Mouse (Mus musculus) heart, adult 8-10 months (tissue): ENCODE measurements at regions not wholly inside any gene's neighbourhood (a gene's known extent, or its start where the extent isn't known, plus 50 kb on each side); places are given as distances from the start of the nearest gene placed in this dataset.
A peak's percentile ranks its signal among the peaks of the same experiment; 100 is the strongest.

ENCODE experiments used
- DNase-seq: peaks from one replicate; pipeline ENCODE4 v3.0.0; 2022; ENCODE audit warnings: low spot score

DNA sequence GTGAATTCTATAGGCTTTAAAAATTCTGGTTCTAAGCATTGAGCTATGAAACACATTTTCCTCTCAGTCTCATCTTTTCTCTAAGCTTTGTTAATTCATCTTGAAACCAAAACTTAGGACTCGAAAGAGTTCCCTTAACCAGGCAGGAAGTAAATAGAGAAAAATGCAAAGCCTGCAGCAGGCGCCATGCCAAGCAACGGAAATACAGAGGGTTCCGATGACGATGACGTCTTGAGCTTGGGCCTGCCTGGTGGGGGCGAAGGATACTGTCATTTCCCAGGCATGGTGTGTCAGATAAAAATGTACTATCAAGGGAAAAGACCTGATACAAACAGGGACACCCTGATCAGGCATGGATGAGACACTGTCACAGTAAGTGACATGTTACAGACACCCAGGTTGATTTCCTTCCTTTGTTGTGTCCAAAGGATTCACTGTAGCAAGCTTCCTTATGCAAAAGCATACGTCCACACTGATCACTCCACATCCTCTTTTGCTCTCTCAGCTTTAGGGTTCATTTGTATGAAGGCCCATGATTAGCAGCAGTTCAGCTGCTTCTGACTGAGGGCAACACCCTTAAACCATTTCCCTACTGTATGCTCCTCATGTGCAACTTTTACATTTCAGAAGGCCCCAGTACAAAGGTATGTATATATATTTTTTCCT lies 135.0 kb downstream of the Cemip2 start:
- DNase-seq: peak; percentile 60

DNA sequence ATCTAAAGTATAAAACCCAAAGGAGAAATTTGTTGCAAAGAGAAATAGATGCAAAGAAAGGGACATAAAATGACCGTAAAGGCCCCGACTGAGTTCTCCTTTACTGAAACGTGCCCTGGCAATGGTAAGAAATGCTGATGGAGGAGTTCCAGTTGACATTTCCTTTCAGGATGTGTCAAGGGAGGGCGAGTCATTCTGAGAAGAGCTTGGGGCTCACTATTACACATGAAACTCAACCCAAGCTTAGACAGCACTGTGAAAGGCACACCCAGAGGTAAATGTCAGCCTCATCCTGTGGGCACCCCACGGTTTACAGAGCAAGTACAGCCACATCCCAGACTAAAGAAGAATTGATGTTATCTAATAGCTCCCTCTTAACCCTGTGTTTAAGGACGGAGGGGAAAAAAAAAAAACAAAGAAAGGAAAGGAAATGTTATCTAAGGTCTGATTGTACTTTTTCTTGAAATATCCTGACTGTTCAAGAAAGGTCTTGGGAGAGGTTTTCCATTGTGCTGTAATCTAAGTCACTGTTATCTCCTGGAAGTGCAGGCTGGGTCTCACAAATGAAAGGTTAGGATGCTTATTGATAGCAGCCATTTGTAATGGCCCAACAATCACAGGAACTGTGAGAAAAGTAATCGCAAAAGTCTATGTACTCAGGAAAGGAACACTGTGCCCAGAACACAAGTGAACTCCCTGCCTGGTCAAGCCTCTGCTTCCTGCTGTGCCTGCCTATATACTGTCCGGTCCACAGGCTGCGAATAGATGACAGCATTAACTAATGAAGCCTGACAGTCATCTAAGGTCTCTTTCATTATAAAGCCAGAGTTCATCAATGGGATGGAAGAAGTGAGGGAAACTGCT lies 135.8 kb downstream of the Cemip2 start:
- DNase-seq: peak; percentile 53

GRCm38 (mm10) chr19:21914658-21915057 lies 136.5 kb downstream of the Cemip2 start:
- DNase-seq: no peak

DNA sequence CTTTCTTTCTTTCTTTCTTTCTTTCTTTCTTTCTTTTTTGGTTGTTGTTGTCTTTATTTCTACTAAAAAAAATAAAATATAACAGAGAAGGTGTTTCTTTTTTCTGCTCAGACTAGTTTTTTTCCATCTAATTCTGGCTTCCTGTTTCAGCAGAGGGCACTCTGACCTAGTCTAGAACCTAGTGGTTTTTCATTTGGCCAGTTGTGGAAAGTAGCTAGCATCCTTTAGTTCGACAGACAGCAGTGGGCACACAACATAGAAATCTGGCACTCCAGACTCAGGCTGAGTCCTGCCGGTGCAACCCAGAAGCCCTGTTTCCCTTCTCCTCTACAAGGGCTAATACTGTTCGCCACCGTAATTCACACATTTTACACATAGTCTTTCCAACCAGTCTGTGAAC lies 140.0 kb downstream of the Cemip2 start:
- DNase-seq: no peak

- no peak for DNase-seq
Measured at GRCm38 (mm10) chr19:21919074-21919473, 140.9 kb downstream of the Cemip2 start.

GRCm38 (mm10) chr19:21940114-21940513 lies 162.0 kb downstream of the Cemip2 start:
- no peak for DNase-seq

GRCm38 (mm10) chr19:21941720-21942119 lies 163.6 kb downstream of the Cemip2 start:
- no peak for DNase-seq

GRCm38 (mm10) chr19:21942286-21942685 lies 164.1 kb downstream of the Cemip2 start:
- DNase-seq: peak; percentile 66

- peak; percentile 45 for DNase-seq
Measured at GRCm38 (mm10) chr19:21943407-21943806, 165.3 kb downstream of the Cemip2 start.

GRCm38 (mm10) chr19:21946262-21946922 lies 168.2 kb downstream of the Cemip2 start:
- DNase-seq: no peak

- no peak for DNase-seq
Measured at GRCm38 (mm10) chr19:21948030-21948429, 169.9 kb downstream of the Cemip2 start.

DNA sequence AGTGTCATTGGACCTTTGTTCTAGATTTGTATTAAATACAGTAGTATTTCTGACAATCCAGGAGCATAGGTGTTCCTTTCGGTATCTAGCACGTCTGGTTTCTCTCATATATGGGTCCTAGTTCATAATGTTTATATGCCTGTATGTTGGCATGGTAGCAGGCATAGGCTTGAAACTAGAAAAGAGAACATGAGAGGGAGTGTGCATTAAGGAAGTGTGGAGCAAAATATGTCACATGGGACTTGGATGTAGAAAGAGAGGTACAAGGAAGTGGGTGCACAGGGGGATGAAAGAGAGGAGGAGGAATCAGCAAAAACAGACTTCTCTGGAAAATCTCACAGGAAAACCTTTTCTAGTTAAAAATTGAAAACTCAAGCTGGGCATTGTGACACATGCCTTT lies 176.2 kb upstream of the Trpm3 start:
- DNase-seq: no peak

GRCm38 (mm10) chr19:21989857-21990256 lies 149.0 kb upstream of the Trpm3 start:
- DNase-seq: no peak

DNA sequence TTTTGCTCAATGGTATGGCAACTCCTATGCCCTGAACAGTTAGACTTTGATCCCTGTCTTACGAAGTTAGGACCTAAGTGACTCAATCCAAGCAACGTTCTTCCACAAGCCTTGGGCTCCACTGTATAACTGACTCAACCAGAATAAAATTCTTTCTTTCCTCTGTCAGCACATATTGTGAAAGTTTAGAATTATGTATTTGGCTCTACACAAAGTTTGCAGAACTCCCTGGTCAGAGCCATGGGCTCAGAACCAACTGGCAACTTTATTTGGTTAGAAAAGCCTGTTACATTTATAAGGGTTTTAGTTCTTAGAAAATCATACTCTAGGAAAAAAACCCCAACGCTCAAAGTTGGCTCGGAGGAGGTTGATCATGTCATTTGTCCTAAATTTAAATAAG lies 147.9 kb upstream of the Trpm3 start:
- peak; percentile 52 for DNase-seq

GRCm38 (mm10) chr19:21991413-21991812 lies 147.4 kb upstream of the Trpm3 start:
- no peak for DNase-seq

GRCm38 (mm10) chr19:21999621-22000020 lies 139.2 kb upstream of the Trpm3 start:
- no peak for DNase-seq

- no peak for DNase-seq
Measured at GRCm38 (mm10) chr19:22008053-22008935, 130.6 kb upstream of the Trpm3 start.

GRCm38 (mm10) chr19:22010239-22010638 lies 128.6 kb upstream of the Trpm3 start:
- DNase-seq: no peak

DNA sequence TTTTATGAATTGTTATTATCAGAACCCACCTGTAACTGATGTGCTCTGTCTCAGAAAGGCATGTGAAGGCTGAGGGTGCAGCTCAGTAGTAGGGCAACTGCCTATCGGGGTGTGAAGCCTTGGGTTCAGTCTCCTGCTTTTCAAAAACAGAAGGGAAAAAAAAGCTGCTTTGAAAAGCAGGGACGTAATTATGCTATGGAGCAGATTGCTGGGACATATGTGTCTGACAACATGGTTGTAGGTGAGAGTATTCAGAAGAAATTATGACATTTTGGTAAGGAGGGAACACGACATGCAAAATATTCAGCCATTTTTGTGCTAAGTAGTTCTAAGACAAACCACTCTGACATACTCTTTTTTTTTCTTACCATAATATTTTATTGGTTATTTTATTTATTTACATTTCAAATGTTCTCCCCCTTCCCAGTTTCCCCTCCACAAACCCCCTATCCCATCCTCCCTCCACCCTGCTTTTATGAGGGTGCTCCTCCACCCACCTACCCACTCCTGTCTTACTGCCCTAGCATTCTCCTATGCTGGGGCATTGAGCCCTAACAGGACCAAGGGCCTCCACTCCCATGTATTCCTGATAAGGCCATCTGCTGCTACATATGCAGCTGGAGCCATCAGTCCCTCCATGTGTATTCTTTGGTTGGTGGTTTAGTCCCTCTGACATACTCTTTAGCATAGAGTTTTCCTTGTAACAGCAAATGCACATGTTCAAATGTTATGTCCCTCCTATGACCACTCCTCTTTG lies 122.8 kb upstream of the Trpm3 start:
- DNase-seq: no peak

DNA sequence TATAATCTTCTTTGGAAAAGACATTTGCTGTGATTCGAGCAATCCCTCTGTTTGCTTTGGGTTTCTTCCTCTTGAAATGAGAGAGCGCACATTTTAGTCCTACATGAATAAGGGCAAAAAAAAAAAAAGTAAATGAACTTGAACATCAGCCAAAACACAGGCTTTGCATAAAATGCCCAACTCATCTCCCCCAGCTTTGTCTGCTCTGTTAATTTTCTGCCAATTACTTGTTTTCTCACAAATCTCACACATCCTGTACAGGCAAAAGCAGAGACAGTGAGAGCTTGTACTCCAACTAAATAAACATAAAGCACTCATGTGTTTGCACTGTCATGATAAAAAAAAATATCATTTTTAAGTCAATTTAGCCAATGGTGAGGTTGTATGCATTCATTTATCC lies 121.4 kb upstream of the Trpm3 start:
- DNase-seq: no peak

- DNase-seq: no peak
Measured at GRCm38 (mm10) chr19:22027577-22027976, 111.3 kb upstream of the Trpm3 start.
